Mouse (Mus musculus) lung, embryonic 15.5 days (tissue): ENCODE measurements at regions not wholly inside any gene's neighbourhood (a gene's known extent, or its start where the extent isn't known, plus 50 kb on each side); places are given as distances from the start of the nearest gene placed in this dataset.

Source experiments
- ATAC-seq: fragments of 200-750 bp; cut with Nextera tagmentation; 2 replicates; pipeline ENCODE4 v1.8.0; 2017; ENCODE audit warnings: moderate number of reproducible peaks, borderline replicate concordance; ENCODE audit not compliant: low FRiP score, low TSS enrichment; ENCODE audit errors: extremely low read depth
- H3K27ac ChIP-seq: fragments of 300-500 bp; sonication (generic); 2 replicates; pipeline ENCODE4 v1.5.1; 2015; ENCODE audit warnings: moderate library complexity, mild to moderate bottlenecking, inconsistent platforms
- H3K27me3 ChIP-seq: fragments of 300-500 bp; sonication (generic); 2 replicates; pipeline ENCODE4 v1.6.1; 2015; ENCODE audit warnings: inconsistent platforms
- H3K36me3 ChIP-seq: fragments of 300-500 bp; sonication (generic); 2 replicates; pipeline ENCODE4 v1.6.1; 2015; ENCODE audit warnings: inconsistent platforms
- H3K4me1 ChIP-seq: fragments of 300-500 bp; sonication (generic); 2 replicates; pipeline ENCODE4 v1.6.1; 2015; ENCODE audit warnings: inconsistent platforms
- H3K4me2 ChIP-seq: fragments of 300-500 bp; sonication (generic); 2 replicates; pipeline ENCODE4 v1.6.1; 2015; ENCODE audit warnings: inconsistent platforms, mild to moderate bottlenecking, moderate library complexity
- H3K4me3 ChIP-seq: fragments of 300-500 bp; sonication (generic); 2 replicates; pipeline ENCODE4 v1.5.1; 2015; ENCODE audit warnings: mild to moderate bottlenecking, inconsistent platforms
- H3K9ac ChIP-seq: fragments of 300-500 bp; sonication (generic); 2 replicates; pipeline ENCODE4 v1.6.1; 2015; ENCODE audit warnings: inconsistent platforms
- H3K9me3 ChIP-seq: fragments of 300-500 bp; sonication (generic); 2 replicates; pipeline ENCODE4 v1.6.1; 2016; ENCODE audit warnings: inconsistent platforms
- WGBS: fragments of 180-500 bp; shearing (Covaris S2); methylation state at CpG from one replicate; pipeline ENCODE4 v1.1.7; 2015; 5-methylcytosine and 5-hydroxymethylcytosine counted together

- H3K9ac ChIP-seq = no peak overlapping the region
- WGBS = 49% methylated on average over 4 of the region's 4 CpGs
- no peaks in the 10 kb centered on the region for H3K9me3 ChIP-seq
- H3K27me3 ChIP-seq = no peaks in the 10 kb centered on the region
- H3K36me3 ChIP-seq = no peaks in the 10 kb centered on the region
- no peak for ATAC-seq
- H3K4me1 ChIP-seq = peaks cover 14% of the 10 kb centered on the region
- H3K4me2 ChIP-seq = no peak overlapping the region
- no peak overlapping the region for H3K4me3 ChIP-seq
- no peak overlapping the region for H3K27ac ChIP-seq
These were observed 732.5 kb downstream of the Slc22a22 start for GRCm38 (mm10) chr15:56744915-56745314.
